Mouse (Mus musculus): ENCODE measurements around the gene Spata18. TPM values are rescaled to one million over a fixed set of nuclear protein-coding genes. Genes with fewer than 3 reads are reported as not detected.

Gene Spata18
- polyA plus RNA-seq, 1 experiment from 2014 or later = 6.6 TPM

DNA sequence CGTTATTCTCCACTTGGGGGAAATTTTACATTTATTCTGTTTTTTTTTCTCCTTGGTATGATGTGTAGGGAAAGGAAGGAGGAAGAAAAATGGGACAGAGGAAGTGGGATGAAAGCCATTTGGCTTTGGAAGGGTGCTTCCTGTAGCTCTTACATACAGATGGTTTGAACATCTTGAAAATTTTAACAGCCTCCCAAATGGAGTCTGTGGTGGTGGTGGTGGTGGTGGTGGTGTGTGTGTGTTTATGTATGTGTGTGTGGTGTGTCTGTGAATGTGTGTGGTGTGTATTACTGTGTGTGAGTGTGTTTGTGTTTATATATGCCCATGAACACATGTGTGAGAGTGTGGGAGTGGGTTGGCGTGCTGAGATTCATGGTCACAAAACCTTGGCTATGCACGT lies 24.4 kb downstream of the Spata18 start:
- H3K4me1 ChIP-seq (ENCODE audit: insufficient read depth, low read depth, low read length) = no peaks in the 10 kb centered on the region
- H3K27me3 ChIP-seq (replicated peaks; ENCODE audit: insufficient read depth, low read length) = no peaks in the 10 kb centered on the region
- no peaks in the 10 kb centered on the region for H3K36me3 ChIP-seq (ENCODE audit: insufficient read depth, low read length)
- H3K9me3 ChIP-seq (ENCODE audit: low read length) = no peaks in the 10 kb centered on the region
- no peak overlapping the region for H3K27ac ChIP-seq (ENCODE audit: low read length)
- no peak overlapping the region for H3K4me3 ChIP-seq (ENCODE audit: low read depth, low read length)
- TF ChIP-seq EP300 (IDR thresholded peaks at IDR 0.05) (no peak), CTCF (IDR thresholded peaks at IDR 0.05) (no peak)
- DNase-seq (ENCODE audit: low spot score) = no peak
- H3K4me2 ChIP-seq (replicated peaks; ENCODE audit: low read depth, low read length) = no peak overlapping the region
- 81% methylated on average over 3 of the region's 3 CpGs for WGBS
- H3K9ac ChIP-seq (replicated peaks; ENCODE audit: low read depth) = no peak overlapping the region
- no peak for ATAC-seq

- H3K4me2 ChIP-seq (replicated peaks; ENCODE audit: low read depth, low read length) = peak overlapping the region; percentile 19; the same call in 1 of the 2 replicates
Measured at GRCm38 (mm10) chr5:73676626-73677025, 25.4 kb downstream of the Spata18 start.

GRCm38 (mm10) chr5:73683221-73683620 lies 32.0 kb downstream of the Spata18 start:
- WGBS = 75% methylated on average over 6 of the region's 6 CpGs
- H3K36me3 ChIP-seq (ENCODE audit: insufficient read depth, low read length) = no peaks in the 10 kb centered on the region
- no peaks in the 10 kb centered on the region for H3K9me3 ChIP-seq (ENCODE audit: low read length)
- TF ChIP-seq EP300 (IDR thresholded peaks at IDR 0.05) (no peak), CTCF (IDR thresholded peaks at IDR 0.05) (no peak)
- DNase-seq (ENCODE audit: low spot score) = no peak
- no peak overlapping the region for H3K9ac ChIP-seq (replicated peaks; ENCODE audit: low read depth)
- ATAC-seq = no peak
- no peaks in the 10 kb centered on the region for H3K4me1 ChIP-seq (ENCODE audit: insufficient read depth, low read depth, low read length)
- no peak overlapping the region for H3K27ac ChIP-seq (ENCODE audit: low read length)
- no peak overlapping the region for H3K4me2 ChIP-seq (replicated peaks; ENCODE audit: low read depth, low read length)
- no peaks in the 10 kb centered on the region for H3K27me3 ChIP-seq (replicated peaks; ENCODE audit: insufficient read depth, low read length)
- no peak overlapping the region for H3K4me3 ChIP-seq (ENCODE audit: low read depth, low read length)

More at GRCm38 (mm10) chr5:73676626-73677025, 25.4 kb downstream of the Spata18 start:
- no peak for TF ChIP-seq CTCF (IDR thresholded peaks at IDR 0.05)
- TF ChIP-seq EP300 (IDR thresholded peaks at IDR 0.05) = no peak
- H3K4me1 ChIP-seq (ENCODE audit: insufficient read depth, low read depth, low read length) = no peaks in the 10 kb centered on the region
- no peak overlapping the region for H3K9ac ChIP-seq (replicated peaks; ENCODE audit: low read depth)
- no peaks in the 10 kb centered on the region for H3K9me3 ChIP-seq (ENCODE audit: low read length)
- no peaks in the 10 kb centered on the region for H3K27me3 ChIP-seq (replicated peaks; ENCODE audit: insufficient read depth, low read length)
- no peak overlapping the region for H3K27ac ChIP-seq (ENCODE audit: low read length)
- 40% methylated on average over 13 of the region's 13 CpGs for WGBS
- no peaks in the 10 kb centered on the region for H3K36me3 ChIP-seq (ENCODE audit: insufficient read depth, low read length)
- DNase-seq (ENCODE audit: low spot score) = peak; percentile 21
- ATAC-seq = no peak
- no peak overlapping the region for H3K4me3 ChIP-seq (ENCODE audit: low read depth, low read length)

DNA sequence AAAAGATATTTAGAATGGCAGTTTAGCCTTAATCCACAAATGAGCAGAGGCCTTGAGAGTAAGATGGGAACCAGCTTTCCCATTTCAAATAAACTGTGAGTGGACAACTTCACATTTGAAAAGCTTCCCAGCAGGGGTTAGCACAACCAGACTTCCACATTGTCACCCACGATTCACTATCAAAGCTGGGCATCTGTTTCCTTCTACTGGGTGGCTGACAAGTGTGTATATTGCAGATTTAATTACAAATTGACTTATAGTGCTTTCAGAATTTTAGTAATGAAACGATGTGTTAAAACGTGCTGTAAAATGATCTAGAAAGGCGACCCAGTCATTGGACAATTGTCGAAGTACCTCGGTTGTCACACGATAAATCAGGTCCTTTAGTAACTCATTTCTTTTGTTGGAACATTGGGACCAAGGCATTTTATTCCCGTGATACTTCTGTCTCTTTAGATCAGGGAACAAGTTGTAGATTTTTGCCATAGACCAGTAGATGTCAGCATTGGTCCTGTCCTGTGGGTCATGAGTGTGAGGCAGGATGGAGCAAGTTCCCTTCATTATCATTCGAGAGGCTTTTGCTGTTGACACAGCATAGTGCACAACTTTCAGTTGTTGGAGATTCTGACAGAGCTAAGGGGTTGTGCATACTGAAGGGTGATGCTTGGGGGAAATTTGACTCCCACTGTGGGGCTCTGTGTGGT lies 32.7 kb downstream of the Spata18 start:
- no peak overlapping the region for H3K4me3 ChIP-seq (ENCODE audit: low read depth, low read length)
- TF ChIP-seq CTCF (IDR thresholded peaks at IDR 0.05) (peak; percentile 59), EP300 (IDR thresholded peaks at IDR 0.05) (no peak)
- no peaks in the 10 kb centered on the region for H3K4me1 ChIP-seq (ENCODE audit: insufficient read depth, low read depth, low read length)
- DNase-seq (ENCODE audit: low spot score) (no peak), ATAC-seq (no peak)
- no peaks in the 10 kb centered on the region for H3K36me3 ChIP-seq (ENCODE audit: insufficient read depth, low read length)
- H3K27ac ChIP-seq (ENCODE audit: low read length) = no peak overlapping the region
- H3K4me2 ChIP-seq (replicated peaks; ENCODE audit: low read depth, low read length) = no peak overlapping the region
- no peak overlapping the region for H3K9ac ChIP-seq (replicated peaks; ENCODE audit: low read depth)
- H3K27me3 ChIP-seq (replicated peaks; ENCODE audit: insufficient read depth, low read length) = no peaks in the 10 kb centered on the region
- WGBS = 48% methylated on average over 9 of the region's 9 CpGs
- no peaks in the 10 kb centered on the region for H3K9me3 ChIP-seq (ENCODE audit: low read length)

DNA sequence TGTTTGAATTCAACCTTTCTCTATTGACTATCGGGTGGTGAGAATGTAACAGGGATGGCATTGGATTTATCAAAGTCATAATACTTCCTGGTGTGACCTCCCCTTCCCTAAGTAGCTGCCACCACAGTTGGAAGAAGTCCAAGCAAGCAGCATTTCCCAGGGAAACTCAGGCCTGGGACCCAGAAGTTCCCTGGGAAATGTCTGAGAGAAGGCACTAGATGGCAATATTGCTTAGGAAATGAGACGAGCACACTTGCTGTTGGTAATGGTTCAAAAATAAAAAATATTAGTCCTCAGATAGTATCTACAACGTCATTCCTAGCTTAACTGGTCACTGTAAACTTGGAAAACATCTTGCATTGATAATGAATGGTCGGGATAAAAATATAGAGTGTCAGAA lies 35.0 kb downstream of the Spata18 start:
- H3K9me3 ChIP-seq (ENCODE audit: low read length) = no peaks in the 10 kb centered on the region
- TF ChIP-seq EP300 (IDR thresholded peaks at IDR 0.05) (no peak), CTCF (IDR thresholded peaks at IDR 0.05) (peak; percentile 70)
- WGBS = 5% methylated on average over 4 of the region's 4 CpGs
- no peaks in the 10 kb centered on the region for H3K27me3 ChIP-seq (replicated peaks; ENCODE audit: insufficient read depth, low read length)
- DNase-seq (ENCODE audit: low spot score) (peak; percentile 84), ATAC-seq (peak; percentile 47)
- H3K4me3 ChIP-seq (ENCODE audit: low read depth, low read length) = no peak overlapping the region
- H3K9ac ChIP-seq (replicated peaks; ENCODE audit: low read depth) = no peak overlapping the region
- no peak overlapping the region for H3K27ac ChIP-seq (ENCODE audit: low read length)
- H3K36me3 ChIP-seq (ENCODE audit: insufficient read depth, low read length) = no peaks in the 10 kb centered on the region
- no peaks in the 10 kb centered on the region; the same call in 1 of the 2 replicates for H3K4me1 ChIP-seq (ENCODE audit: insufficient read depth, low read depth, low read length)
- no peak overlapping the region for H3K4me2 ChIP-seq (replicated peaks; ENCODE audit: low read depth, low read length)

- ATAC-seq = no peak
- Histone ChIP-seq H3K4me2 (replicated peaks; ENCODE audit: low read depth, low read length) (no peak overlapping the region), H3K4me3 (ENCODE audit: low read depth, low read length) (no peak overlapping the region), H3K9me3 (ENCODE audit: low read length) (no peaks in the 10 kb centered on the region), H3K36me3 (ENCODE audit: insufficient read depth, low read length) (no peaks in the 10 kb centered on the region), H3K4me1 (ENCODE audit: insufficient read depth, low read depth, low read length) (no peaks in the 10 kb centered on the region; the same call in 1 of the 2 replicates), H3K27me3 (replicated peaks; ENCODE audit: insufficient read depth, low read length) (no peaks in the 10 kb centered on the region), H3K9ac (replicated peaks; ENCODE audit: low read depth) (no peak overlapping the region), H3K27ac (ENCODE audit: low read length) (no peak overlapping the region)
- 82% methylated on average over 1 of the region's 1 CpGs for WGBS
- peak; percentile 42 for DNase-seq (ENCODE audit: low spot score)
- TF ChIP-seq EP300 (IDR thresholded peaks at IDR 0.05) (no peak), CTCF (IDR thresholded peaks at IDR 0.05) (no peak)
Measured at GRCm38 (mm10) chr5:73688576-73688975, 37.4 kb downstream of the Spata18 start.
